Mouse (Mus musculus): ENCODE results near the gene Tcta. TPM values are rescaled to one million over a fixed set of nuclear protein-coding genes. Genes with fewer than 3 reads are reported as not detected.

The Tcta gene
- polyA plus RNA-seq, 1 experiment from 2014 or later, result 50.8 TPM

- H3K9me3 ChIP-seq (replicated peaks; ENCODE audit: control insufficient read depth, low read length), result no peaks in the 10 kb centered on the region
- H3K27me3 ChIP-seq (replicated peaks; ENCODE audit: control insufficient read depth, insufficient read depth, low read length), result no peaks in the 10 kb centered on the region
- H3K4me3 ChIP-seq (ENCODE audit: low read depth, low read length), result no peak overlapping the region
- H3K9ac ChIP-seq (ENCODE audit: low read length), result no peak overlapping the region
- no peak overlapping the region for H3K4me2 ChIP-seq (ENCODE audit: low read length)
- DNase-seq (ENCODE audit: low spot score) (no peak), ATAC-seq (no peak)
- H3K4me1 ChIP-seq (ENCODE audit: control insufficient read depth, insufficient read depth, low read length), result peaks cover 7% of the 10 kb centered on the region
- WGBS, result 74% methylated on average over 7 of the region's 7 CpGs
- H3K36me3 ChIP-seq (ENCODE audit: control insufficient read depth, insufficient read depth, low read length), result no peaks in the 10 kb centered on the region
- H3K27ac ChIP-seq (ENCODE audit: low read depth, low read length), result no peak overlapping the region
Observed at GRCm38 (mm10) chr9:108267691-108268090, 38.3 kb downstream of the Tcta start.

- no peaks in the 10 kb centered on the region for H3K36me3 ChIP-seq (ENCODE audit: control insufficient read depth, insufficient read depth, low read length)
- 65% methylated on average over 10 of the region's 10 CpGs for WGBS
- H3K9me3 ChIP-seq (replicated peaks; ENCODE audit: control insufficient read depth, low read length), result no peaks in the 10 kb centered on the region
- DNase-seq (ENCODE audit: low spot score), result no peak
- no peaks in the 10 kb centered on the region for H3K27me3 ChIP-seq (replicated peaks; ENCODE audit: control insufficient read depth, insufficient read depth, low read length)
- H3K4me1 ChIP-seq (ENCODE audit: control insufficient read depth, insufficient read depth, low read length), result peaks cover 19% of the 10 kb centered on the region
- no peak for ATAC-seq
- no peak overlapping the region for H3K9ac ChIP-seq (ENCODE audit: low read length)
- no peak overlapping the region for H3K4me2 ChIP-seq (ENCODE audit: low read length)
- no peak overlapping the region for H3K4me3 ChIP-seq (ENCODE audit: low read depth, low read length)
- H3K27ac ChIP-seq (ENCODE audit: low read depth, low read length), result no peak overlapping the region
Observed at GRCm38 (mm10) chr9:108266261-108266935, 39.6 kb downstream of the Tcta start.

- peaks cover 19% of the 10 kb centered on the region for H3K4me1 ChIP-seq (ENCODE audit: control insufficient read depth, insufficient read depth, low read length)
- no peaks in the 10 kb centered on the region for H3K9me3 ChIP-seq (replicated peaks; ENCODE audit: control insufficient read depth, low read length)
- H3K27me3 ChIP-seq (replicated peaks; ENCODE audit: control insufficient read depth, insufficient read depth, low read length), result no peaks in the 10 kb centered on the region
- 16% methylated on average over 10 of the region's 10 CpGs for WGBS
- peak overlapping the region; percentile 82 for H3K4me2 ChIP-seq (ENCODE audit: low read length)
- ATAC-seq, result no peak
- no peak for DNase-seq (ENCODE audit: low spot score)
- H3K36me3 ChIP-seq (ENCODE audit: control insufficient read depth, insufficient read depth, low read length), result 0 out of 2 replicates have a peak, but pooled peaks cover 3% of the 10 kb centered on the region
- H3K27ac ChIP-seq (ENCODE audit: low read depth, low read length), result peak overlapping the region; percentile 90
- H3K4me3 ChIP-seq (ENCODE audit: low read depth, low read length), result peak overlapping the region; percentile 96
- peak overlapping the region; percentile 54 for H3K9ac ChIP-seq (ENCODE audit: low read length)
Observed at GRCm38 (mm10) chr9:108264191-108264921, 41.6 kb downstream of the Tcta start.

GRCm38 (mm10) chr9:108263690-108264190, 42.2 kb downstream of the Tcta start, which contains the start of gene Dag1:
Gene Dag1 (minus strand): TSS chr9:108263958.
- Histone ChIP-seq H3K27me3 (replicated peaks; ENCODE audit: control insufficient read depth, insufficient read depth, low read length) (no peaks in the 10 kb centered on the region), H3K27ac (ENCODE audit: low read depth, low read length) (peak within 1 kb of the TSS; percentile 90), H3K4me2 (ENCODE audit: low read length) (peak within 1 kb of the TSS; percentile 82), H3K9me3 (replicated peaks; ENCODE audit: control insufficient read depth, low read length) (no peaks in the 10 kb centered on the region), H3K4me1 (ENCODE audit: control insufficient read depth, insufficient read depth, low read length) (peaks cover 19% of the 10 kb centered on the region), H3K36me3 (ENCODE audit: control insufficient read depth, insufficient read depth, low read length) (0 out of 2 replicates have a peak, but pooled peaks cover 3% of the 10 kb centered on the region), H3K4me3 (ENCODE audit: low read depth, low read length) (peak within 1 kb of the TSS; percentile 96), H3K9ac (ENCODE audit: low read length) (peak within 1 kb of the TSS; percentile 91)
- under 1% methylated on average over 68 of the region's 71 CpGs for WGBS
- ATAC-seq (peak; percentile 99), DNase-seq (ENCODE audit: low spot score) (peak; percentile 98)

GRCm38 (mm10) chr9:108263131-108263681, 42.8 kb downstream of the Tcta start:
- 0 out of 2 replicates have a peak, but pooled peaks cover 3% of the 10 kb centered on the region for H3K36me3 ChIP-seq (ENCODE audit: control insufficient read depth, insufficient read depth, low read length)
- ATAC-seq (peak; percentile 68), DNase-seq (ENCODE audit: low spot score) (peak; percentile 53)
- H3K9ac ChIP-seq (ENCODE audit: low read length), result peak overlapping the region; percentile 91
- peak overlapping the region; percentile 82 for H3K4me2 ChIP-seq (ENCODE audit: low read length)
- peak overlapping the region; percentile 96 for H3K4me3 ChIP-seq (ENCODE audit: low read depth, low read length)
- peak overlapping the region; percentile 90 for H3K27ac ChIP-seq (ENCODE audit: low read depth, low read length)
- WGBS, result under 1% methylated on average over 56 of the region's 62 CpGs
- H3K4me1 ChIP-seq (ENCODE audit: control insufficient read depth, insufficient read depth, low read length), result peaks cover 19% of the 10 kb centered on the region
- H3K27me3 ChIP-seq (replicated peaks; ENCODE audit: control insufficient read depth, insufficient read depth, low read length), result no peaks in the 10 kb centered on the region
- no peaks in the 10 kb centered on the region for H3K9me3 ChIP-seq (replicated peaks; ENCODE audit: control insufficient read depth, low read length)

GRCm38 (mm10) chr9:108262494-108263049, 43.4 kb downstream of the Tcta start:
- 40% methylated on average over 11 of the region's 11 CpGs for WGBS
- Histone ChIP-seq H3K4me3 (ENCODE audit: low read depth, low read length) (peak overlapping the region; percentile 96), H3K4me2 (ENCODE audit: low read length) (peak overlapping the region; percentile 82), H3K27ac (ENCODE audit: low read depth, low read length) (peak overlapping the region; percentile 90; the same call in 1 of the 2 replicates), H3K27me3 (replicated peaks; ENCODE audit: control insufficient read depth, insufficient read depth, low read length) (no peaks in the 10 kb centered on the region), H3K36me3 (ENCODE audit: control insufficient read depth, insufficient read depth, low read length) (0 out of 2 replicates have a peak, but pooled peaks cover 3% of the 10 kb centered on the region), H3K9me3 (replicated peaks; ENCODE audit: control insufficient read depth, low read length) (no peaks in the 10 kb centered on the region), H3K4me1 (ENCODE audit: control insufficient read depth, insufficient read depth, low read length) (peaks cover 19% of the 10 kb centered on the region), H3K9ac (ENCODE audit: low read length) (peak overlapping the region; percentile 91)
- DNase-seq (ENCODE audit: low spot score), result peak; percentile 3
- no peak for ATAC-seq

- Histone ChIP-seq H3K4me1 (ENCODE audit: control insufficient read depth, insufficient read depth, low read length) (peaks cover 19% of the 10 kb centered on the region), H3K4me3 (ENCODE audit: low read depth, low read length) (no peak overlapping the region), H3K27ac (ENCODE audit: low read depth, low read length) (no peak overlapping the region), H3K4me2 (ENCODE audit: low read length) (peak overlapping the region; percentile 82), H3K36me3 (ENCODE audit: control insufficient read depth, insufficient read depth, low read length) (0 out of 2 replicates have a peak, but pooled peaks cover 3% of the 10 kb centered on the region), H3K27me3 (replicated peaks; ENCODE audit: control insufficient read depth, insufficient read depth, low read length) (no peaks in the 10 kb centered on the region), H3K9me3 (replicated peaks; ENCODE audit: control insufficient read depth, low read length) (no peaks in the 10 kb centered on the region), H3K9ac (ENCODE audit: low read length) (peak overlapping the region; percentile 91; the same call in 1 of the 2 replicates)
- no peak for DNase-seq (ENCODE audit: low spot score)
- WGBS, result 78% methylated on average over 7 of the region's 7 CpGs
- ATAC-seq, result no peak
Observed at GRCm38 (mm10) chr9:108261865-108262264, 44.1 kb downstream of the Tcta start.

GRCm38 (mm10) chr9:108260526-108260925, 45.4 kb downstream of the Tcta start:
- ATAC-seq, result no peak
- Histone ChIP-seq H3K9ac (ENCODE audit: low read length) (no peak overlapping the region), H3K27me3 (replicated peaks; ENCODE audit: control insufficient read depth, insufficient read depth, low read length) (no peaks in the 10 kb centered on the region), H3K4me1 (ENCODE audit: control insufficient read depth, insufficient read depth, low read length) (peaks cover 19% of the 10 kb centered on the region), H3K4me3 (ENCODE audit: low read depth, low read length) (no peak overlapping the region), H3K4me2 (ENCODE audit: low read length) (no peak overlapping the region), H3K36me3 (ENCODE audit: control insufficient read depth, insufficient read depth, low read length) (0 out of 2 replicates have a peak, but pooled peaks cover 3% of the 10 kb centered on the region), H3K27ac (ENCODE audit: low read depth, low read length) (no peak overlapping the region), H3K9me3 (replicated peaks; ENCODE audit: control insufficient read depth, low read length) (no peaks in the 10 kb centered on the region)
- DNase-seq (ENCODE audit: low spot score), result no peak
- 84% methylated on average over 4 of the region's 4 CpGs for WGBS

All from forebrain, embryonic 14.5 days (tissue).